In genomic region chr16:14058541-14058940, GRCm38 (mm10) we compare ENCODE assay signal across 15 mouse cellular contexts.
A peak's percentile ranks its signal among the peaks of the same experiment; 100 is the strongest.
DNase-seq lines count a peak whose midpoint lies in the region; ATAC-seq lines count a peak whose summit lies in the region.
"Had no signal": no experiment of that assay in that cellular context is flagged by ENCODE, and none has a peak within 500 bp of the region (broad histone marks: within the 10 kb centered on the region; RNA-seq: fewer than 3 reads in every experiment).

No protein-coding gene starts in this region.

- no peaks in the 10 kb centered on the region for H3K36me3 ChIP-seq in midbrain, embryonic 10.5 days
- 0 out of 2 replicates have a peak, but pooled peaks cover 4% of the 10 kb centered on the region for H3K36me3 ChIP-seq in midbrain, embryonic 15.5 days (replicated peaks)
- H3K36me3 ChIP-seq in intestine, embryonic 15.5 days = no peaks in the 10 kb centered on the region
- H3K36me3 ChIP-seq: G1E; heart, embryonic 13.5 days; hindbrain, embryonic 10.5 days; lung, embryonic 15.5 days had no signal

- H3K9me3 ChIP-seq in midbrain, embryonic 10.5 days (replicated peaks) = no peaks in the 10 kb centered on the region
- no peaks in the 10 kb centered on the region for H3K9me3 ChIP-seq in midbrain, embryonic 15.5 days
- H3K9me3 ChIP-seq in intestine, embryonic 15.5 days = no peaks in the 10 kb centered on the region
- H3K9me3 ChIP-seq: G1E; heart, embryonic 13.5 days; hindbrain, embryonic 10.5 days; lung, embryonic 15.5 days; megakaryocyte, embryonic 14.5 days had no signal

- no peak overlapping the region for H3K9ac ChIP-seq in midbrain, embryonic 15.5 days
- H3K9ac ChIP-seq in intestine, embryonic 15.5 days = no peak overlapping the region
- H3K9ac ChIP-seq: heart, embryonic 13.5 days; lung, embryonic 15.5 days had no signal

- H3K4me3 ChIP-seq in midbrain, embryonic 10.5 days = no peak overlapping the region
- H3K4me3 ChIP-seq in midbrain, embryonic 15.5 days = no peak overlapping the region
- H3K4me3 ChIP-seq in intestine, embryonic 15.5 days (replicated peaks) = no peak overlapping the region
- H3K4me3 ChIP-seq: heart, embryonic 13.5 days; hindbrain, embryonic 10.5 days; lung, embryonic 15.5 days; megakaryocyte, embryonic 14.5 days had no signal

- peaks cover 15% of the 10 kb centered on the region for H3K4me1 ChIP-seq in midbrain, embryonic 10.5 days
- peaks cover 9% of the 10 kb centered on the region; the same call in 1 of the 2 replicates for H3K4me1 ChIP-seq in midbrain, embryonic 15.5 days
- no peaks in the 10 kb centered on the region for H3K4me1 ChIP-seq in intestine, embryonic 15.5 days (replicated peaks)
- H3K4me1 ChIP-seq: heart, embryonic 13.5 days; lung, embryonic 15.5 days; megakaryocyte, embryonic 14.5 days had no signal

- no peaks in the 10 kb centered on the region for H3K27me3 ChIP-seq in midbrain, embryonic 10.5 days (ENCODE audit: low read depth, poor library complexity, severe bottlenecking)
- H3K27me3 ChIP-seq in midbrain, embryonic 15.5 days (replicated peaks) = no peaks in the 10 kb centered on the region
- H3K27me3 ChIP-seq in intestine, embryonic 15.5 days (replicated peaks) = no peaks in the 10 kb centered on the region
- H3K27me3 ChIP-seq: heart, embryonic 13.5 days; lung, embryonic 15.5 days had no signal

- no peak overlapping the region for H3K4me2 ChIP-seq in midbrain, embryonic 15.5 days
- no peak overlapping the region for H3K4me2 ChIP-seq in intestine, embryonic 15.5 days (replicated peaks)
- H3K4me2 ChIP-seq: heart, embryonic 13.5 days; lung, embryonic 15.5 days had no signal

- H3K27ac ChIP-seq in midbrain, embryonic 10.5 days (replicated peaks) = peak overlapping the region; percentile 72
- no peak overlapping the region for H3K27ac ChIP-seq in midbrain, embryonic 15.5 days
- H3K27ac ChIP-seq in intestine, embryonic 15.5 days = no peak overlapping the region
- H3K27ac ChIP-seq: heart, embryonic 13.5 days; lung, embryonic 15.5 days had no signal

- 5% methylated on average over 1 of the region's 1 CpGs for WGBS in midbrain, embryonic 10.5 days
- 7% methylated on average over 1 of the region's 1 CpGs for WGBS in midbrain, embryonic 15.5 days
- WGBS in intestine, embryonic 15.5 days = 24% methylated on average over 1 of the region's 1 CpGs

- no peak; the same call in 1 of the 2 replicates for ATAC-seq in midbrain, embryonic 15.5 days (replicated peaks)
- peak; percentile 66 for ATAC-seq in intestine, embryonic 15.5 days

- DNase-seq in midbrain, embryonic 10.5 days (ENCODE audit: low spot score) = no peak
- peak; percentile 20 for DNase-seq in embryo, embryonic 9.5 days (ENCODE audit: extremely low spot score)
- peak; percentile 3 for DNase-seq in retina, postnatal 1 day
- no peak for DNase-seq in lung, adult 18-20 months
- no peak for DNase-seq in cerebellum, postnatal 10 days
- DNase-seq: cerebellum, adult 11 months; gastrocnemius, postnatal 14 days; kidney, adult 9 months had no signal

Comparison
In these comparisons a context has a peak if more than half of its experiments do, and no peak if none do; other contexts are left out.
1. DNase-seq: peak in embryo, embryonic 9.5 days (single experiment) and retina, postnatal 1 day (single experiment); none in midbrain, embryonic 10.5 days (single experiment), lung, adult 18-20 months (0 of 2) and cerebellum, postnatal 10 days (0 of 2).